Mouse (Mus musculus) brain, adult 2 months (tissue): ENCODE measurements at regions not wholly inside any gene's neighbourhood (a gene's known extent, or its start where the extent isn't known, plus 50 kb on each side); places are given as distances from the start of the nearest gene placed in this dataset.

Source experiments
- DNase-seq: peaks from one replicate; pipeline ENCODE4 v3.0.0; 2011; ENCODE audit warnings: low read depth, low spot score

DNA sequence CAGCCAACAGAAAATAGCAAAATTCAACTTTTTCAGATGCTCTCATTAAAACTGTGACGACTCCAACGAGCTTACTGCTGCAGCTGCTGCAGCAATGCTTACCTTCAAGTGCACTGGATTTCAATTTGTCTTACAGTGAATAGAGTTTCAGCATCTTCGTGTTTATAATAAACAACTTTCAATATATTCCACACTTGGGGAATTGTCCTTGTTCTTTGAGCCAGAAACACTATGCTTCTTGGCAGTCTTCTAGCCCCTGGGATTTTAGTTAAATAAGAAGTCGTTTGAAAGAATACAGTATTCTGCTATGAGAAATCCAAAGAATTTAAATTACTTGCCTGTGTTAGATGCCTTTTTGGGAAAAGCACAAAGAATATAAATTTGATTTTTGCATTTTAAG, 381.9 kb upstream of the Kcnd2 start:
- peak; percentile 2 for DNase-seq

DNA sequence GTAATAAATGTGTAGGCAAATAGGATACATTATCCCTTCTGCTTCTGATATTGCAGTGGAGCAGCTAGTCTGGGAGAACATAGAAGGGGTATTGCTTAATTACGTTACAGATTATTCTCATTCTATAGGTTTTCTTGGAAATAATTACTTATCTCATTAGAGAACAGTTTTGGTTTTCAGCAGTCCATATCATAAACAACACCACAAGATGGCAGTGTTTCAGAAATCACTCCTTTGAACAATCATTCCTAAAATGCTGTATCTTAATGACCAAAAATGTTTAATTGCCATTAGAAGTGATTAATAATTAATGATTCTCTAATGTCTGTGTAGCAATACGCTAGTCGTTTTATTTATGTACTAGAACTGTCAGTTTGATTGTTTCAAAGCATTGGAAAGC, 375.2 kb upstream of the Kcnd2 start:
- peak; percentile 21 for DNase-seq
